Mouse (Mus musculus): Measurements from ENCODE around the gene Lypd4. TPM values are rescaled to one million over a fixed set of nuclear protein-coding genes. Genes with fewer than 3 reads are reported as not detected.
A peak's percentile ranks its signal among the peaks of the same experiment; 100 is the strongest.

The Lypd4 gene
- polyA plus RNA-seq, 1 experiment, result not detected

DNA sequence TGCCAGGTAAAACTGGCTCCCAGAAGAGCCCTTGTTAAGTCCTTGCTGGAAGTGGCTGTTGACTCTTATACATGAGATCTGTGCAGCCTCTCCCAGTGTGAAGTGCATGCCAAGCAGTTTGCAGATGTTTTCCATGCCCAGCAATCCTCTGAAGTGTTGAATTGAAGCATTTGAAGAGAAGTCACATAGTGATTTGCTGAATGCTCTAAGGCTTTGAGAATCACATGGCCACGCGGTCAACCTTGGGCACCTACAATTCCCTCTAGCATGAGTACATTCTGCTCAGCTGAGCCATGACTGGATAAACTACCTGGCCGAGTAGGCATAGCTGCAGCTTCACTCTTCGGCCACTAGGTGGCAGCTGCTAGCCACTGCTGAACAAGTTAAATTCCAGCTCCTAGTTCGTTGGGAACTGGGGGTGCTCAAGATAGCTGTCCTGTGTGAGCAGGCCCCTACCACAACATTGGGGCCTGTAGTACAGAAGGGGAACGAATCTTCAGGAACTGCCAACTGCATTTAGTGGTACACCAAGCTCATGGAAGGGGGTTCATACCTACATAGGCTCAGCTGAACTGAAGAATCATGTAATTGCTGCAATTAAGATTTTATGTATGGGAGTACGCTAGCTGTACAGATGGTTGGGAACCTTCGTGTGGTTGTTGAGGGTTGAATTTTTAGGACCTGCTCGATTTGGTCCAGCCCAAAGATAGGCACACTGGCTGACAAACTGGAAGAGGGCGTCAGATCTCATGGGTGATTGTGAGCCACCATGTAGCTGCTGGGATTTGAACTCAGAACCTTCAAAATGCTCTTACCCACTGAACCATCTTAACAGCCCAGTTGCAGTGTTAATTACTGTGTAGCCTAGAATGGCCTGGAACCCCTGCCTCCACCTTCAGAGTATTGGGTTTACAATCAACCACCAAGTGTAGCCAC is 20.8 kb upstream of the Lypd4 start:
- peaks cover 43% of the 10 kb centered on the region for H3K36me3 ChIP-seq (ENCODE audit: control insufficient read depth, insufficient read depth, low read length)
- H3K4me3 ChIP-seq (ENCODE audit: control insufficient read depth, insufficient read depth, low read length), result no peak overlapping the region
- no peaks in the 10 kb centered on the region for H3K27me3 ChIP-seq (ENCODE audit: control insufficient read depth, insufficient read depth, low read length)
- TF ChIP-seq CTCF (IDR thresholded peaks at IDR 0.05; ENCODE audit: borderline replicate concordance, control insufficient read depth, extremely low read depth, insufficient read depth, low read length, poor library complexity) (peak; percentile 84; the same call in 1 of the 2 replicates), POLR2A (IDR thresholded peaks at IDR 0.05; ENCODE audit: control insufficient read depth, extremely low read depth, insufficient read depth, low read length, poor library complexity) (no peak)
- H3K27ac ChIP-seq (ENCODE audit: control insufficient read depth, insufficient read depth, low read length), result no peak overlapping the region; the same call in 1 of the 2 replicates
- 35% methylated on average over 10 of the region's 10 CpGs for WGBS
- peaks cover 11% of the 10 kb centered on the region for H3K4me1 ChIP-seq (replicated peaks; ENCODE audit: control insufficient read depth, insufficient read depth, low read length)
- peak; percentile 76 for DNase-seq

DNA sequence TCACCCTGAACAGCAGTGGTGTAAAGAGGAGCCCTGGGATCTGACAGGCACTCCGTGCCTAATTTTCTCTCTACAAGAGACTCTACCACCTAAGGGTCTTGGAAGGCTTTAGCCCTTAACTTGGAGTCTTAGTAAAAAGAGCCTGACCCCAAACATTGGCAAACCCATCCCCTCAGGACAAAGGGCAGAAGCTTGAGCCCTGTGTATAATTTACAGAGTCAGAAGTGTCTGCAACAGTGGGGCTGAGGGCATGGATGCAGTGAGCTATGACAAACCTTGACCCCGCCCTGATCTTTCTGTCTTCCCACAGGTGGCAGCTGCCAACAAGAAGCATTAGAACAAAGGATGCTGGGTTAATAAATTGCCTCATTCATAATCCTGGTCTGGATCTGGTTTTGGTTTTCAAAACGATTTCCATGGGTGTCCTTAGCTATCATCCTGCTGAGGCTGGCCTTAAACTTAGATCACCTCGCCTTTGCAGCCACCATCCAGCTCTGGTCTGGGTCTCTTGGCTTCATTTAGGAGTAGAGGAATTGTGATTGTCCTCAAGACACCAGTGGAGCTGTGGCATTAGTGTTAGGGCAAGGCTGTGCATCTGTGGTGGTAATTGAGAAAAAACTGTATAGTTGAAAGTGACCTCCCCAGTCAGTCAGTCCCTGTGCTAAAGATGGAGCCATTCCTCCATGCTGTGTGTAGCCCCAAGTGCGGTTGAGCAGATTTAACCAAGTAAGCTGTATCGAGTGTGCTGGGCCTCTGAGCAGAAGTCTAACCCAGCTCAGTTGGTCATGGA is 19.9 kb upstream of the Lypd4 start:
- Histone ChIP-seq H3K4me3 (ENCODE audit: control insufficient read depth, insufficient read depth, low read length) (no peak overlapping the region), H3K4me1 (replicated peaks; ENCODE audit: control insufficient read depth, insufficient read depth, low read length) (peaks cover 14% of the 10 kb centered on the region), H3K27ac (ENCODE audit: control insufficient read depth, insufficient read depth, low read length) (no peak overlapping the region; the same call in 1 of the 2 replicates), H3K27me3 (ENCODE audit: control insufficient read depth, insufficient read depth, low read length) (no peaks in the 10 kb centered on the region), H3K36me3 (ENCODE audit: control insufficient read depth, insufficient read depth, low read length) (peaks cover 43% of the 10 kb centered on the region)
- TF ChIP-seq CTCF (IDR thresholded peaks at IDR 0.05; ENCODE audit: borderline replicate concordance, control insufficient read depth, extremely low read depth, insufficient read depth, low read length, poor library complexity) (no peak), POLR2A (IDR thresholded peaks at IDR 0.05; ENCODE audit: control insufficient read depth, extremely low read depth, insufficient read depth, low read length, poor library complexity) (no peak)
- DNase-seq, result no peak
- 93% methylated on average over 6 of the region's 6 CpGs for WGBS

DNA sequence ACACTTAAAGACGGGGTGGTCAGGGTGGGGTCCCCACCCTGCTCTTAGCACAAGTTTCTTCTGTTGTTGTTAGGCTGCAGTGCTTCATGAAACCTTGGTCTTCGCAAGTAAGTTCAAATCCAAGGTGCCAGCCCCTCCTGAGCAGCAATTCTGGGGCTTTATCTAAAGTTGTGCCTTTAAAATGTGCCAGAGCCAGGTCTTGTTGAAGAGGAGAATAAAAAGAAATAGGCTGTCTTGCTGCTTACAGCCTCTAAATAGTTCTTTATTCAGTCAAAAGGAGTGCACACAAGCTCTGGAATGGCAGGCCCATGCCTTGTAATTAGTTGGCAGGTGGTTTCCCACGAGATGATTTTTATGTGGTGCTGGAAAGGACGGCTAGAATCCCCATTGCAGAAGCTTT is 17.4 kb upstream of the Lypd4 start:
- DNase-seq, result no peak
- Histone ChIP-seq H3K27ac (ENCODE audit: control insufficient read depth, insufficient read depth, low read length) (no peak overlapping the region), H3K4me3 (ENCODE audit: control insufficient read depth, insufficient read depth, low read length) (no peak overlapping the region), H3K27me3 (ENCODE audit: control insufficient read depth, insufficient read depth, low read length) (no peaks in the 10 kb centered on the region), H3K36me3 (ENCODE audit: control insufficient read depth, insufficient read depth, low read length) (peaks cover 43% of the 10 kb centered on the region), H3K4me1 (replicated peaks; ENCODE audit: control insufficient read depth, insufficient read depth, low read length) (peaks cover 14% of the 10 kb centered on the region)
- no peak for TF ChIP-seq CTCF (IDR thresholded peaks at IDR 0.05; ENCODE audit: borderline replicate concordance, control insufficient read depth, extremely low read depth, insufficient read depth, low read length, poor library complexity)
- TF ChIP-seq POLR2A (IDR thresholded peaks at IDR 0.05; ENCODE audit: control insufficient read depth, extremely low read depth, insufficient read depth, low read length, poor library complexity), result no peak
- 76% methylated on average over 4 of the region's 4 CpGs for WGBS

DNA sequence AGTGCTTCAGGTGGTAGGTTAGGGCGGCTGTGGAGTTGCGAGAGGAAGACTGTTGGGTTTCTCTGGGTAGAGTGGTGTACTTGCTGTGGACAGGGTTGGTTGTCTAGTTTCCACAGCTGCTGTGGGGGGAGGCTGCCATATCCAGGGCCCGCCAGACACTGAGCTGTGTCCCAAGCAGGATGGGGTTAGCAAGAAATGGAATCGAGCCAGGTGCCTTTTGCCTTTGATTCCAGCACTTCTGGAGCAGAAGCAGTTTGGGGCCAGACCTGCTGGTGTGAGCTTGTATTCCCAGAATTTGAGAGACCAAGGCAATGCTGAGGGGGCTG is 16.5 kb upstream of the Lypd4 start:
- TF ChIP-seq POLR2A (IDR thresholded peaks at IDR 0.05; ENCODE audit: control insufficient read depth, extremely low read depth, insufficient read depth, low read length, poor library complexity) (no peak), CTCF (IDR thresholded peaks at IDR 0.05; ENCODE audit: borderline replicate concordance, control insufficient read depth, extremely low read depth, insufficient read depth, low read length, poor library complexity) (no peak)
- no peak for DNase-seq
- no peaks in the 10 kb centered on the region for H3K27me3 ChIP-seq (ENCODE audit: control insufficient read depth, insufficient read depth, low read length)
- H3K4me3 ChIP-seq (ENCODE audit: control insufficient read depth, insufficient read depth, low read length), result peak overlapping the region; percentile 22
- H3K4me1 ChIP-seq (replicated peaks; ENCODE audit: control insufficient read depth, insufficient read depth, low read length), result peaks cover 14% of the 10 kb centered on the region
- no peak overlapping the region for H3K27ac ChIP-seq (ENCODE audit: control insufficient read depth, insufficient read depth, low read length)
- WGBS, result 16% methylated on average over 4 of the region's 4 CpGs
- H3K36me3 ChIP-seq (ENCODE audit: control insufficient read depth, insufficient read depth, low read length), result peaks cover 43% of the 10 kb centered on the region

DNA sequence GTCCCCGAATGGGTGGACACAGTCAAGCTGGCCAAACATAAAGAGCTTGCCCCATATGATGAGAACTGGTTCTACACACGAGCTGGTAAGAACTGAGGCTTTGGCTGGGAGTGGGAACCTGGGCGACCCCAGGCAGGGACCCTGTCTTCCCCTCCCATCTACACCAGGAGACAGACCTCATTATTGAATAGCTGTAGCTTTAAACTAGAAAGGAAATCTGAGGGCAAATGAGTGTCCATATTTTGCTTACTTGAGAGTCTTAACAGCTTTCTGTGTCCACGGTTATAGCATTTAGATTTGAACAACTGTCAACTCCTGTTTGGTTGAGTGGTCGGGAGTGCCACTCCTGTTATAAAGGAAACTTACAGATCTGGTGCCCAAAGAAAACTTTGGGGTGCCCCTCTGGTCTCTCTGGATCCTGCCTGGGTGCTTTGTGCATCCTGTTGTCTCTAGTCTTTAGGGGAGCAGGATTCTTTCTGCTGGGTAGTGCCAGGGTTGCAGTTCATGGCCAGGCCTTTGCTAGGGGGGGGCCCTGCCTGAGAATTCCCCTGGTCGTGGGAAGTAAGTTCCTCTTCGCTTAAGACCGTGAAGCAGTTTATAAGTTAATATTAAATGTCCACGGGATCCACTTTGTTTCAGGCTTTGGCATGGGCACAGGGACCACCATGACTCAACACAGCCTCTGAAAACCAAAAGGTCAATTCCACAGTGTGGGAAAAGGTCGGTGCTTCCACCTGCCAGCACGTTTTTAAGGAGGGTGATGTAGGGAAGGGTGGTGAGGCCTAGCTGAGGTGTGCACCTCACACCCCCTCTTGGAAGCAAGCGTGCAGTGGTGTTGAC is 15.9 kb upstream of the Lypd4 start:
- Histone ChIP-seq H3K27ac (ENCODE audit: control insufficient read depth, insufficient read depth, low read length) (no peak overlapping the region), H3K27me3 (ENCODE audit: control insufficient read depth, insufficient read depth, low read length) (no peaks in the 10 kb centered on the region), H3K4me1 (replicated peaks; ENCODE audit: control insufficient read depth, insufficient read depth, low read length) (peaks cover 14% of the 10 kb centered on the region), H3K36me3 (ENCODE audit: control insufficient read depth, insufficient read depth, low read length) (peaks cover 43% of the 10 kb centered on the region), H3K4me3 (ENCODE audit: control insufficient read depth, insufficient read depth, low read length) (peak overlapping the region; percentile 73)
- WGBS, result 9% methylated on average over 12 of the region's 12 CpGs
- TF ChIP-seq CTCF (IDR thresholded peaks at IDR 0.05; ENCODE audit: borderline replicate concordance, control insufficient read depth, extremely low read depth, insufficient read depth, low read length, poor library complexity) (no peak), POLR2A (IDR thresholded peaks at IDR 0.05; ENCODE audit: control insufficient read depth, extremely low read depth, insufficient read depth, low read length, poor library complexity) (no peak)
- no peak for DNase-seq

Data from thymus, adult 2 months (tissue).